Mouse (Mus musculus): ENCODE measurements around the gene Plekhg3. TPM values are rescaled to one million over a fixed set of nuclear protein-coding genes. Genes with fewer than 3 reads are reported as not detected.

Gene Plekhg3
- polyA plus RNA-seq, 1 experiment from 2014 or later, result 2.1 TPM

GRCm38 (mm10) chr12:76593254-76593653 lies 62.6 kb downstream of the Plekhg3 start:
- no peak overlapping the region for H3K9ac ChIP-seq (replicated peaks; ENCODE audit: low read length)
- no peak overlapping the region for H3K27ac ChIP-seq (replicated peaks; ENCODE audit: low read depth, low read length)
- H3K27me3 ChIP-seq (ENCODE audit: control insufficient read depth, insufficient read depth, low read length), result no peaks in the 10 kb centered on the region
- ATAC-seq (replicated peaks; ENCODE audit: insufficient number of reproducible peaks, low FRiP score, low TSS enrichment, low read depth) (no peak), DNase-seq (ENCODE audit: low spot score) (no peak)
- H3K4me1 ChIP-seq (ENCODE audit: control insufficient read depth, insufficient read depth, low read length), result no peaks in the 10 kb centered on the region
- H3K36me3 ChIP-seq (replicated peaks; ENCODE audit: control insufficient read depth, insufficient read depth, low read depth, low read length), result no peaks in the 10 kb centered on the region
- no peak overlapping the region for H3K4me2 ChIP-seq (ENCODE audit: low read depth, low read length)
- 82% methylated on average over 6 of the region's 6 CpGs for WGBS
- no peaks in the 10 kb centered on the region for H3K9me3 ChIP-seq (replicated peaks; ENCODE audit: control insufficient read depth, low read length)
- H3K4me3 ChIP-seq (ENCODE audit: low read depth, low read length), result no peak overlapping the region

GRCm38 (mm10) chr12:76593839-76594322 lies 63.2 kb downstream of the Plekhg3 start:
- H3K4me2 ChIP-seq (ENCODE audit: low read depth, low read length), result no peak overlapping the region
- no peak overlapping the region for H3K27ac ChIP-seq (replicated peaks; ENCODE audit: low read depth, low read length)
- ATAC-seq (replicated peaks; ENCODE audit: insufficient number of reproducible peaks, low FRiP score, low TSS enrichment, low read depth) (no peak), DNase-seq (ENCODE audit: low spot score) (no peak)
- no peak overlapping the region for H3K4me3 ChIP-seq (ENCODE audit: low read depth, low read length)
- no peak overlapping the region for H3K9ac ChIP-seq (replicated peaks; ENCODE audit: low read length)
- H3K27me3 ChIP-seq (ENCODE audit: control insufficient read depth, insufficient read depth, low read length), result no peaks in the 10 kb centered on the region
- H3K36me3 ChIP-seq (replicated peaks; ENCODE audit: control insufficient read depth, insufficient read depth, low read depth, low read length), result no peaks in the 10 kb centered on the region
- 21% methylated on average over 7 of the region's 7 CpGs for WGBS
- no peaks in the 10 kb centered on the region for H3K4me1 ChIP-seq (ENCODE audit: control insufficient read depth, insufficient read depth, low read length)
- H3K9me3 ChIP-seq (replicated peaks; ENCODE audit: control insufficient read depth, low read length), result no peaks in the 10 kb centered on the region

- ATAC-seq (replicated peaks; ENCODE audit: insufficient number of reproducible peaks, low FRiP score, low TSS enrichment, low read depth), result no peak
- Histone ChIP-seq H3K4me3 (ENCODE audit: low read depth, low read length) (no peak overlapping the region), H3K9ac (replicated peaks; ENCODE audit: low read length) (no peak overlapping the region), H3K4me1 (ENCODE audit: control insufficient read depth, insufficient read depth, low read length) (no peaks in the 10 kb centered on the region), H3K27ac (replicated peaks; ENCODE audit: low read depth, low read length) (no peak overlapping the region), H3K4me2 (ENCODE audit: low read depth, low read length) (no peak overlapping the region), H3K9me3 (replicated peaks; ENCODE audit: control insufficient read depth, low read length) (no peaks in the 10 kb centered on the region), H3K27me3 (ENCODE audit: control insufficient read depth, insufficient read depth, low read length) (no peaks in the 10 kb centered on the region), H3K36me3 (replicated peaks; ENCODE audit: control insufficient read depth, insufficient read depth, low read depth, low read length) (no peaks in the 10 kb centered on the region)
- no peak for DNase-seq (ENCODE audit: low spot score)
- 42% methylated on average over 3 of the region's 3 CpGs for WGBS
These were observed 63.9 kb downstream of the Plekhg3 start for GRCm38 (mm10) chr12:76594556-76594955.

GRCm38 (mm10) chr12:76595830-76596229 lies 65.1 kb downstream of the Plekhg3 start:
- Histone ChIP-seq H3K4me2 (ENCODE audit: low read depth, low read length) (no peak overlapping the region), H3K27ac (replicated peaks; ENCODE audit: low read depth, low read length) (no peak overlapping the region), H3K9ac (replicated peaks; ENCODE audit: low read length) (no peak overlapping the region), H3K4me3 (ENCODE audit: low read depth, low read length) (no peak overlapping the region), H3K4me1 (ENCODE audit: control insufficient read depth, insufficient read depth, low read length) (no peaks in the 10 kb centered on the region), H3K9me3 (replicated peaks; ENCODE audit: control insufficient read depth, low read length) (no peaks in the 10 kb centered on the region), H3K36me3 (replicated peaks; ENCODE audit: control insufficient read depth, insufficient read depth, low read depth, low read length) (no peaks in the 10 kb centered on the region), H3K27me3 (ENCODE audit: control insufficient read depth, insufficient read depth, low read length) (no peaks in the 10 kb centered on the region)
- WGBS, result 81% methylated on average over 2 of the region's 2 CpGs
- ATAC-seq (replicated peaks; ENCODE audit: insufficient number of reproducible peaks, low FRiP score, low TSS enrichment, low read depth) (no peak), DNase-seq (ENCODE audit: low spot score) (no peak)

GRCm38 (mm10) chr12:76596292-76597023 lies 65.8 kb downstream of the Plekhg3 start:
- DNase-seq (ENCODE audit: low spot score), result peak; percentile 81
- ATAC-seq (replicated peaks; ENCODE audit: insufficient number of reproducible peaks, low FRiP score, low TSS enrichment, low read depth), result peak; percentile 61
- no peaks in the 10 kb centered on the region for H3K27me3 ChIP-seq (ENCODE audit: control insufficient read depth, insufficient read depth, low read length)
- H3K27ac ChIP-seq (replicated peaks; ENCODE audit: low read depth, low read length), result no peak overlapping the region
- H3K36me3 ChIP-seq (replicated peaks; ENCODE audit: control insufficient read depth, insufficient read depth, low read depth, low read length), result no peaks in the 10 kb centered on the region
- no peak overlapping the region for H3K4me2 ChIP-seq (ENCODE audit: low read depth, low read length)
- no peaks in the 10 kb centered on the region for H3K9me3 ChIP-seq (replicated peaks; ENCODE audit: control insufficient read depth, low read length)
- H3K9ac ChIP-seq (replicated peaks; ENCODE audit: low read length), result no peak overlapping the region
- no peak overlapping the region for H3K4me3 ChIP-seq (ENCODE audit: low read depth, low read length)
- WGBS, result 57% methylated on average over 15 of the region's 15 CpGs
- no peaks in the 10 kb centered on the region for H3K4me1 ChIP-seq (ENCODE audit: control insufficient read depth, insufficient read depth, low read length)

- Histone ChIP-seq H3K9ac (replicated peaks; ENCODE audit: low read length) (no peak overlapping the region), H3K4me1 (ENCODE audit: control insufficient read depth, insufficient read depth, low read length) (no peaks in the 10 kb centered on the region), H3K9me3 (replicated peaks; ENCODE audit: control insufficient read depth, low read length) (no peaks in the 10 kb centered on the region), H3K4me2 (ENCODE audit: low read depth, low read length) (no peak overlapping the region), H3K4me3 (ENCODE audit: low read depth, low read length) (no peak overlapping the region), H3K27me3 (ENCODE audit: control insufficient read depth, insufficient read depth, low read length) (no peaks in the 10 kb centered on the region), H3K27ac (replicated peaks; ENCODE audit: low read depth, low read length) (no peak overlapping the region), H3K36me3 (replicated peaks; ENCODE audit: control insufficient read depth, insufficient read depth, low read depth, low read length) (no peaks in the 10 kb centered on the region)
- no peak for DNase-seq (ENCODE audit: low spot score)
- ATAC-seq (replicated peaks; ENCODE audit: insufficient number of reproducible peaks, low FRiP score, low TSS enrichment, low read depth), result no peak
- 68% methylated on average over 15 of the region's 15 CpGs for WGBS
These were observed 66.9 kb downstream of the Plekhg3 start for GRCm38 (mm10) chr12:76597577-76598100.

- no peaks in the 10 kb centered on the region for H3K27me3 ChIP-seq (ENCODE audit: control insufficient read depth, insufficient read depth, low read length)
- WGBS, result 67% methylated on average over 24 of the region's 24 CpGs
- no peak overlapping the region for H3K4me3 ChIP-seq (ENCODE audit: low read depth, low read length)
- H3K36me3 ChIP-seq (replicated peaks; ENCODE audit: control insufficient read depth, insufficient read depth, low read depth, low read length), result no peaks in the 10 kb centered on the region
- H3K9me3 ChIP-seq (replicated peaks; ENCODE audit: control insufficient read depth, low read length), result no peaks in the 10 kb centered on the region
- no peaks in the 10 kb centered on the region for H3K4me1 ChIP-seq (ENCODE audit: control insufficient read depth, insufficient read depth, low read length)
- no peak for DNase-seq (ENCODE audit: low spot score)
- no peak overlapping the region for H3K27ac ChIP-seq (replicated peaks; ENCODE audit: low read depth, low read length)
- H3K9ac ChIP-seq (replicated peaks; ENCODE audit: low read length), result no peak overlapping the region
- no peak for ATAC-seq (replicated peaks; ENCODE audit: insufficient number of reproducible peaks, low FRiP score, low TSS enrichment, low read depth)
- no peak overlapping the region for H3K4me2 ChIP-seq (ENCODE audit: low read depth, low read length)
These were observed 67.7 kb downstream of the Plekhg3 start for GRCm38 (mm10) chr12:76598196-76598928.

GRCm38 (mm10) chr12:76603779-76604178 lies 73.1 kb downstream of the Plekhg3 start:
- Histone ChIP-seq H3K27me3 (ENCODE audit: control insufficient read depth, insufficient read depth, low read length) (no peaks in the 10 kb centered on the region), H3K9ac (replicated peaks; ENCODE audit: low read length) (no peak overlapping the region), H3K4me2 (ENCODE audit: low read depth, low read length) (no peak overlapping the region), H3K9me3 (replicated peaks; ENCODE audit: control insufficient read depth, low read length) (no peaks in the 10 kb centered on the region), H3K36me3 (replicated peaks; ENCODE audit: control insufficient read depth, insufficient read depth, low read depth, low read length) (no peaks in the 10 kb centered on the region), H3K27ac (replicated peaks; ENCODE audit: low read depth, low read length) (no peak overlapping the region), H3K4me1 (ENCODE audit: control insufficient read depth, insufficient read depth, low read length) (no peaks in the 10 kb centered on the region), H3K4me3 (ENCODE audit: low read depth, low read length) (no peak overlapping the region)
- WGBS, result 87% methylated on average over 9 of the region's 9 CpGs
- ATAC-seq (replicated peaks; ENCODE audit: insufficient number of reproducible peaks, low FRiP score, low TSS enrichment, low read depth), result no peak
- DNase-seq (ENCODE audit: low spot score), result no peak
